Mouse (Mus musculus) heart, postnatal 0 days (tissue): ENCODE measurements around the gene Flt1.

Source experiments
- CTCF ChIP-seq: IDR thresholded peaks from 2 replicates; pipeline ENCODE4 v1.5.1; 2016; ENCODE audit warnings: antibody characterized with exemption, control low read depth, low read depth
- EP300 ChIP-seq: IDR thresholded peaks from 2 replicates; pipeline ENCODE4 v1.6.1; 2016; ENCODE audit warnings: antibody characterized with exemption, low read depth

GRCm38 (mm10) chr5:147679316-147679715 is 46.5 kb downstream of the Flt1 start:
- TF ChIP-seq CTCF (no peak), EP300 (no peak)
